10 mouse cellular contexts compared by ENCODE assay signal in genomic region chr3:34330970-34331888, GRCm38 (mm10).
DNase-seq lines count a peak whose midpoint lies in the region; ATAC-seq lines count a peak whose summit lies in the region.
"Had no signal": no experiment of that assay in that cellular context is flagged by ENCODE, and none has a peak within 500 bp of the region (broad histone marks: within the 10 kb centered on the region; RNA-seq: fewer than 3 reads in every experiment).

No protein-coding gene starts in this region.

- ATAC-seq in embryonic facial prominence, embryonic 14.5 days (ENCODE audit: low read depth): peak; percentile 76; the same call in 1 of the 2 replicates
- peak; percentile 73 for ATAC-seq in hindbrain, embryonic 12.5 days (ENCODE audit: low FRiP score)
- 0 out of 2 replicates have a peak, but pooled peaks have one; percentile 65 for ATAC-seq in midbrain, embryonic 12.5 days (ENCODE audit: low FRiP score, low read depth)
- ATAC-seq: liver, embryonic 12.5 days had no signal

- H3K9ac ChIP-seq in embryonic facial prominence, embryonic 14.5 days (ENCODE audit: low read depth, low read length): no peak overlapping the region
- no peak overlapping the region for H3K9ac ChIP-seq in hindbrain, embryonic 12.5 days
- no peak overlapping the region for H3K9ac ChIP-seq in midbrain, embryonic 12.5 days (replicated peaks)
- H3K9ac ChIP-seq: liver, embryonic 12.5 days had no signal

- H3K36me3 ChIP-seq in embryonic facial prominence, embryonic 14.5 days (ENCODE audit: control insufficient read depth, insufficient read depth, low read length): no peaks in the 10 kb centered on the region
- H3K36me3 ChIP-seq in embryonic facial prominence, embryonic 10.5 days (replicated peaks): no peaks in the 10 kb centered on the region
- no peaks in the 10 kb centered on the region for H3K36me3 ChIP-seq in hindbrain, embryonic 12.5 days
- H3K36me3 ChIP-seq in midbrain, embryonic 12.5 days: no peaks in the 10 kb centered on the region
- H3K36me3 ChIP-seq: liver, embryonic 12.5 days had no signal

- H3K27me3 ChIP-seq in embryonic facial prominence, embryonic 14.5 days (replicated peaks; ENCODE audit: control insufficient read depth, insufficient read depth, low read length): no peaks in the 10 kb centered on the region; the same call in 1 of the 2 replicates
- H3K27me3 ChIP-seq in embryonic facial prominence, embryonic 10.5 days (replicated peaks; ENCODE audit: low read depth, poor library complexity, severe bottlenecking): peaks cover 5% of the 10 kb centered on the region; the same call in 1 of the 2 replicates
- 0 out of 2 replicates have a peak, but pooled peaks cover 3% of the 10 kb centered on the region for H3K27me3 ChIP-seq in hindbrain, embryonic 12.5 days
- H3K27me3 ChIP-seq in midbrain, embryonic 12.5 days: peaks cover 18% of the 10 kb centered on the region
- H3K27me3 ChIP-seq: liver, embryonic 12.5 days had no signal

- 52% methylated on average over 22 of the region's 22 CpGs for WGBS in embryonic facial prominence, embryonic 14.5 days
- WGBS in embryonic facial prominence, embryonic 10.5 days: 70% methylated on average over 22 of the region's 22 CpGs
- WGBS in hindbrain, embryonic 12.5 days: 43% methylated on average over 22 of the region's 22 CpGs
- 49% methylated on average over 22 of the region's 22 CpGs for whole genome bisulfite sequencing in midbrain, embryonic 12.5 days

- DNase-seq in embryonic facial prominence, embryonic 14.5 days (ENCODE audit: low spot score): peak; percentile 24
- no peak for DNase-seq in embryonic facial prominence, embryonic 10.5 days (ENCODE audit: low spot score)
- DNase-seq in cerebellum, adult 11-12 months: peak; percentile 10
- DNase-seq in right cerebral cortex, postnatal 14 days: no peak
- DNase-seq in layer of hippocampus, postnatal 36 days: no peak
- DNase-seq in MN1 (ENCODE audit: low spot score): no peak

- H3K4me1 ChIP-seq in embryonic facial prominence, embryonic 14.5 days (ENCODE audit: control insufficient read depth, insufficient read depth, low read length): no peaks in the 10 kb centered on the region
- peaks cover 8% of the 10 kb centered on the region; the same call in 1 of the 2 replicates for H3K4me1 ChIP-seq in embryonic facial prominence, embryonic 10.5 days
- H3K4me1 ChIP-seq in hindbrain, embryonic 12.5 days: peaks cover 17% of the 10 kb centered on the region
- H3K4me1 ChIP-seq in midbrain, embryonic 12.5 days: peaks cover 18% of the 10 kb centered on the region; the same call in 1 of the 2 replicates
- H3K4me1 ChIP-seq: liver, embryonic 12.5 days had no signal

- H3K27ac ChIP-seq in embryonic facial prominence, embryonic 14.5 days (replicated peaks; ENCODE audit: low read depth, low read length): no peak overlapping the region
- H3K27ac ChIP-seq in embryonic facial prominence, embryonic 10.5 days (replicated peaks): no peak overlapping the region
- H3K27ac ChIP-seq in hindbrain, embryonic 12.5 days: peak overlapping the region; percentile 35; the same call in 1 of the 2 replicates
- H3K27ac ChIP-seq in midbrain, embryonic 12.5 days (replicated peaks): no peak overlapping the region
- H3K27ac ChIP-seq: liver, embryonic 12.5 days had no signal

- H3K9me3 ChIP-seq in embryonic facial prominence, embryonic 14.5 days (ENCODE audit: control insufficient read depth, low read length): no peaks in the 10 kb centered on the region
- no peaks in the 10 kb centered on the region for H3K9me3 ChIP-seq in embryonic facial prominence, embryonic 10.5 days
- no peaks in the 10 kb centered on the region for H3K9me3 ChIP-seq in hindbrain, embryonic 12.5 days (replicated peaks)
- H3K9me3 ChIP-seq in midbrain, embryonic 12.5 days: no peaks in the 10 kb centered on the region
- H3K9me3 ChIP-seq: liver, embryonic 12.5 days had no signal

- no peak overlapping the region for H3K4me2 ChIP-seq in embryonic facial prominence, embryonic 14.5 days (ENCODE audit: low read depth, low read length)
- peak overlapping the region; percentile 11; the same call in 1 of the 2 replicates for H3K4me2 ChIP-seq in hindbrain, embryonic 12.5 days (replicated peaks)
- H3K4me2 ChIP-seq in midbrain, embryonic 12.5 days (replicated peaks): no peak overlapping the region
- H3K4me2 ChIP-seq: liver, embryonic 12.5 days had no signal

- no peak overlapping the region for H3K4me3 ChIP-seq in embryonic facial prominence, embryonic 14.5 days (ENCODE audit: low read depth, low read length)
- H3K4me3 ChIP-seq in embryonic facial prominence, embryonic 10.5 days: no peak overlapping the region
- no peak overlapping the region for H3K4me3 ChIP-seq in hindbrain, embryonic 12.5 days
- no peak overlapping the region for H3K4me3 ChIP-seq in midbrain, embryonic 12.5 days
- H3K4me3 ChIP-seq: erythroblast, embryonic 14.5 days; liver, embryonic 12.5 days had no signal

Comparison
In these comparisons a context has a peak if more than half of its experiments do, and no peak if none do; other contexts are left out.
1. DNase-seq: peak in embryonic facial prominence, embryonic 14.5 days (single experiment) and cerebellum, adult 11-12 months (single experiment); none in embryonic facial prominence, embryonic 10.5 days (single experiment), right cerebral cortex, postnatal 14 days (single experiment), layer of hippocampus, postnatal 36 days (0 of 2) and MN1 (single experiment).
2. Peak in every context shown above with its lines, with median percentiles within 50 percentile points of each other: ATAC-seq.